ENCODE assay signal across 10 mouse cellular contexts in the genomic region with DNA sequence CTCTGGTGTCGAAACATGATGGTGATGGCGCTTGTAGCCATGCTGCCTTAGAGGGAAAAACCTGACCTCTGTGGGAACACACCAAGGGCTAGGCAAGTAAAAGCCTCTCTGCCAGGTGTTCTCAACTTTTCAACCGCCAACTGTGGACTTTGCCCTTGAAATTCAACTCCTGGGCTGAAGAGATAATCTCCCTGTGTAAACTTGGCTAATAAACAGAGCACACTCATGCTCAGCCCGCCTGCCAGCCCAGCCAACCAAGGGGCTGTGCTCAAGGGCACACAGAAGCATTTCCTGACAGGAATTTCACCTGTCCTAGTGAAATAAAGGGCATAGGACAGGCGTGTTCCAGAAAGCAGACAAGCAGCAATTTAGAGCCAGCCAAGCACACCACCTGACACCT.
DNase-seq lines count a peak whose midpoint lies in the region; ATAC-seq and TF ChIP-seq lines count a peak whose summit lies in the region.
"Had no signal": no experiment of that assay in that cellular context is flagged by ENCODE, and none has a peak within 500 bp of the region (broad histone marks: within the 10 kb centered on the region; RNA-seq: fewer than 3 reads in every experiment).

No protein-coding gene starts in this region.

- no peaks in the 10 kb centered on the region for H3K9me3 ChIP-seq in embryonic facial prominence, embryonic 10.5 days
- no peaks in the 10 kb centered on the region for H3K9me3 ChIP-seq in heart, embryonic 14.5 days (ENCODE audit: control insufficient read depth, low read length)
- no peaks in the 10 kb centered on the region for H3K9me3 ChIP-seq in forebrain, embryonic 10.5 days
- H3K9me3 ChIP-seq: embryonic facial prominence, embryonic 12.5 days; midbrain, embryonic 10.5 days had no signal

- H3K4me3 ChIP-seq in embryonic facial prominence, embryonic 10.5 days = no peak overlapping the region
- no peak overlapping the region for H3K4me3 ChIP-seq in heart, embryonic 14.5 days (ENCODE audit: control insufficient read depth in 1 of 2, insufficient read depth in 1 of 2, low read depth in 1 of 2, low read length in 2 of 2)
- peak overlapping the region; percentile 35; the same call in 1 of the 2 replicates for H3K4me3 ChIP-seq in small intestine, adult 2 months (ENCODE audit: low read depth, low read length)
- H3K4me3 ChIP-seq in forebrain, embryonic 10.5 days = no peak overlapping the region
- H3K4me3 ChIP-seq: embryonic facial prominence, embryonic 12.5 days; midbrain, embryonic 10.5 days had no signal

- H3K4me1 ChIP-seq in embryonic facial prominence, embryonic 10.5 days = peaks cover 20% of the 10 kb centered on the region
- H3K4me1 ChIP-seq in heart, embryonic 14.5 days (ENCODE audit: control insufficient read depth in 2 of 2, insufficient read depth in 2 of 2, low read length in 2 of 2) = peaks cover 24 to 42% of the 10 kb centered on the region in 2 experiments
- H3K4me1 ChIP-seq in small intestine, adult 2 months (ENCODE audit: control insufficient read depth, insufficient read depth, insufficient read length, low read length) = peaks cover 25% of the 10 kb centered on the region
- H3K4me1 ChIP-seq in forebrain, embryonic 10.5 days = peaks cover 10% of the 10 kb centered on the region

- H3K4me2 ChIP-seq in heart, embryonic 14.5 days (ENCODE audit: low read length) = peak overlapping the region; percentile 17; the same call in 1 of the 2 replicates
- H3K4me2 ChIP-seq: embryonic facial prominence, embryonic 12.5 days had no signal

- TF ChIP-seq CTCF in small intestine, adult 2 months (IDR thresholded peaks at IDR 0.05; ENCODE audit: extremely low read depth, insufficient read length, insufficient replicate concordance, low read depth, low read length) = no peak

- no peak for DNase-seq in embryonic facial prominence, embryonic 10.5 days (ENCODE audit: low spot score)
- peak; percentile 55 to 83 for DNase-seq in kidney, postnatal 25 days
- no peak for DNase-seq in forebrain, embryonic 10.5 days (ENCODE audit: extremely low spot score, low spot score)
- DNase-seq in adrenal gland, adult 18-20 months (ENCODE audit: low spot score in 2 of 2) = no peak

- no peaks in the 10 kb centered on the region for H3K27me3 ChIP-seq in embryonic facial prominence, embryonic 10.5 days (replicated peaks; ENCODE audit: low read depth, poor library complexity, severe bottlenecking)
- H3K27me3 ChIP-seq in heart, embryonic 14.5 days (ENCODE audit: control insufficient read depth, insufficient read depth, low read length) = no peaks in the 10 kb centered on the region
- H3K27me3 ChIP-seq in small intestine, adult 2 months (ENCODE audit: control insufficient read depth, insufficient read depth, low read length) = no peaks in the 10 kb centered on the region
- H3K27me3 ChIP-seq in forebrain, embryonic 10.5 days (ENCODE audit: poor library complexity, severe bottlenecking) = no peaks in the 10 kb centered on the region
- H3K27me3 ChIP-seq: embryonic facial prominence, embryonic 12.5 days had no signal

- H3K27ac ChIP-seq in embryonic facial prominence, embryonic 10.5 days (replicated peaks) = peak overlapping the region; percentile 24; the same call in 1 of the 2 replicates
- peak overlapping the region; percentile 90 to 91 for H3K27ac ChIP-seq in heart, embryonic 14.5 days (replicated peaks in 1 of 2; ENCODE audit: control insufficient read depth in 1 of 2, insufficient read depth in 1 of 2, low read depth in 2 of 2, low read length in 2 of 2)
- peak overlapping the region; percentile 84 for H3K27ac ChIP-seq in small intestine, adult 2 months (ENCODE audit: insufficient read depth, low read depth, low read length)
- no peak overlapping the region for H3K27ac ChIP-seq in forebrain, embryonic 10.5 days
- H3K27ac ChIP-seq: embryonic facial prominence, embryonic 12.5 days; hindbrain, postnatal 0 days; midbrain, embryonic 10.5 days had no signal

- peaks cover 2% of the 10 kb centered on the region; the same call in 1 of the 2 replicates for H3K36me3 ChIP-seq in embryonic facial prominence, embryonic 10.5 days (replicated peaks)
- H3K36me3 ChIP-seq in heart, embryonic 14.5 days (ENCODE audit: control insufficient read depth, insufficient read depth, low read length) = peaks cover 12% of the 10 kb centered on the region; the same call in 1 of the 2 replicates
- peaks cover 2% of the 10 kb centered on the region; the same call in 1 of the 2 replicates for H3K36me3 ChIP-seq in small intestine, adult 2 months (ENCODE audit: control insufficient read depth, insufficient read depth, low read length)
- H3K36me3 ChIP-seq in forebrain, embryonic 10.5 days (replicated peaks) = no peaks in the 10 kb centered on the region
- H3K36me3 ChIP-seq: midbrain, embryonic 10.5 days had no signal

- peak overlapping the region; percentile 48 for H3K9ac ChIP-seq in heart, embryonic 14.5 days (ENCODE audit: low read length)
- H3K9ac ChIP-seq: embryonic facial prominence, embryonic 12.5 days had no signal

- WGBS in embryonic facial prominence, embryonic 10.5 days = 69% methylated on average over 5 of the region's 5 CpGs
- WGBS in heart, embryonic 14.5 days = 51% methylated on average over 5 of the region's 5 CpGs
- WGBS in small intestine, adult 2 months = 27% methylated on average over 5 of the region's 5 CpGs
- 86% methylated on average over 5 of the region's 5 CpGs for WGBS in forebrain, embryonic 10.5 days

- no peak; the same call in 1 of the 2 replicates for TF ChIP-seq POLR2A in small intestine, adult 2 months (IDR thresholded peaks at IDR 0.05; ENCODE audit: low read depth, low read length)

- no peak; the same call in 1 of the 2 replicates for ATAC-seq in heart, embryonic 14.5 days (ENCODE audit: insufficient number of reproducible peaks, insufficient read depth, low FRiP score, low read depth)
- ATAC-seq in activated CD4-positive, CD25-positive, alpha-beta regulatory T cell, adult 4 months = no peak
- ATAC-seq: hindbrain, postnatal 0 days had no signal

Comparison
In these comparisons a context has a peak if more than half of its experiments do, and no peak if none do; other contexts are left out.
1. DNase-seq: peak in kidney, postnatal 25 days (2 of 2); none in embryonic facial prominence, embryonic 10.5 days (single experiment), forebrain, embryonic 10.5 days (single experiment) and adrenal gland, adult 18-20 months (0 of 2).